Mouse (Mus musculus): Measurements from ENCODE around the gene Elof1. TPM values are rescaled to one million over a fixed set of nuclear protein-coding genes. Genes with fewer than 3 reads are reported as not detected.
"Not testable (repeated sequence)": the region's sequence is repeated elsewhere in the genome, so short reads cannot be mapped to it uniquely, and the experiment has no call there.

The Elof1 gene
- polyA plus RNA-seq, 1 experiment from 2014 or later = 152 TPM

- Histone ChIP-seq H3K4me3 (replicated peaks; ENCODE audit: low read length) (peak within 1 kb of the TSS; percentile 88), H3K27ac (ENCODE audit: low read length) (peak within 1 kb of the TSS; percentile 94), H3K36me3 (ENCODE audit: control insufficient read depth, insufficient read depth, low read length) (0 out of 2 replicates have a peak, but pooled peaks cover 4% of the 10 kb centered on the region), H3K4me2 (ENCODE audit: low read depth, low read length) (peak within 1 kb of the TSS; percentile 75), H3K27me3 (ENCODE audit: control insufficient read depth, insufficient read depth, low read length) (no peaks in the 10 kb centered on the region), H3K4me1 (ENCODE audit: control insufficient read depth, insufficient read depth, low read length) (peaks cover 8% of the 10 kb centered on the region; the same call in 1 of the 2 replicates), H3K9ac (ENCODE audit: low read length) (peak within 1 kb of the TSS; percentile 83), H3K9me3 (replicated peaks; ENCODE audit: control insufficient read depth, low read length) (no peaks in the 10 kb centered on the region)
- WGBS = under 1% methylated on average over 48 of the region's 48 CpGs
- peak; percentile 99 for ATAC-seq (ENCODE audit: insufficient read depth, low FRiP score)
Observed at GRCm38 (mm10) chr9:22085022-22085834, 31.7 kb downstream of the Elof1 start, which contains the start of gene Ecsit. Gene Ecsit (minus strand): TSS chr9:22085438.

GRCm38 (mm10) chr9:22084667-22085021, 32.3 kb downstream of the Elof1 start:
- ATAC-seq (ENCODE audit: insufficient read depth, low FRiP score) = no peak
- 26% methylated on average over 4 of the region's 4 CpGs for WGBS
- Histone ChIP-seq H3K4me3 (replicated peaks; ENCODE audit: low read length) (peak overlapping the region; percentile 88), H3K4me2 (ENCODE audit: low read depth, low read length) (peak overlapping the region; percentile 75), H3K4me1 (ENCODE audit: control insufficient read depth, insufficient read depth, low read length) (peaks cover 8% of the 10 kb centered on the region; the same call in 1 of the 2 replicates), H3K9me3 (replicated peaks; ENCODE audit: control insufficient read depth, low read length) (no peaks in the 10 kb centered on the region), H3K36me3 (ENCODE audit: control insufficient read depth, insufficient read depth, low read length) (0 out of 2 replicates have a peak, but pooled peaks cover 5% of the 10 kb centered on the region), H3K27ac (ENCODE audit: low read length) (peak overlapping the region; percentile 94; the same call in 1 of the 2 replicates), H3K27me3 (ENCODE audit: control insufficient read depth, insufficient read depth, low read length) (no peaks in the 10 kb centered on the region), H3K9ac (ENCODE audit: low read length) (peak overlapping the region; percentile 83)

DNA sequence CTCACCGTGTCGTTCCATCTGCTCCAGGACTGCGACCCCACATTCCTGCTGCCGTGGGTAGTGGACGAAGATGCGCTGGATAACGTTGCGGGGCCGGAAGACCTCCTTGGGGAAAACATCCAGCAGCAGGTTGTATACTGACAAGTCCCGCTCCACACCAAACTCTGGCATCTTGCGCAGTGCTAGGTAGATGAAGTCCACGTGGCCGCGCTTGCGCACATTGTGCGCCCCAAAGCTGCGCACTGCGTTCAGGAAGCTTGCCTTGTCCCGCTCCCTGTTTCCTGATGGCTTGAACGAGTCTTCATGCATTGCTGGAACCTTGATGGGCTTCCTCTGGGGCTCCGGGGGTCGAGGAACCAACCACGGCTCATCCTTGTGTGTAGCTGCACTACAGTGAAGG, 40.7 kb downstream of the Elof1 start:
- Histone ChIP-seq H3K27me3 (ENCODE audit: control insufficient read depth, insufficient read depth, low read length) (no peaks in the 10 kb centered on the region), H3K36me3 (ENCODE audit: control insufficient read depth, insufficient read depth, low read length) (peaks cover 8% of the 10 kb centered on the region; the same call in 1 of the 2 replicates), H3K4me1 (ENCODE audit: control insufficient read depth, insufficient read depth, low read length) (no peaks in the 10 kb centered on the region), H3K9me3 (replicated peaks; ENCODE audit: control insufficient read depth, low read length) (no peaks in the 10 kb centered on the region), H3K4me3 (replicated peaks; ENCODE audit: low read length) (no peak overlapping the region), H3K4me2 (ENCODE audit: low read depth, low read length) (no peak overlapping the region), H3K9ac (ENCODE audit: low read length) (no peak overlapping the region), H3K27ac (ENCODE audit: low read length) (no peak overlapping the region)
- ATAC-seq (ENCODE audit: insufficient read depth, low FRiP score) = no peak
- 89% methylated on average over 23 of the region's 23 CpGs for WGBS

DNA sequence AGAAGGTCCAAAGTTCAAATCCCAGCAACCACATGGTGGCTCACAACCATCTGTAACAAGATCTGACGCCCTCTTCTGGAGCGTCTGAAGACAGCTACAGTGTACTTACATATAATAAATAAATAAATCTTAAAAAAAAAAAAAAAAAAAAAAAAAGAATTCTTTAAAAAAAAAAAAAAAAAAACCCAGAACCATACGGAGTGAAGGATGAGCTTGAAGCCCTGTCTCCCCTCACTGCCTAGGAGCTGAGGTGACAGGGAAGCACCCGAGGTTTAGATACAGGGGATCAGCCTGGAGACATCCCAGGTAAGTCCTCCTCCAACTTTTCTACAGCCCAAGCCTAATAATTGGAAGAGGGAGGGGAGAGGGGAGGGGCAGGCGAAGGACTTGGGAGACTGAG, 41.2 kb downstream of the Elof1 start:
- 71% methylated on average over 5 of the region's 5 CpGs for WGBS
- ATAC-seq (ENCODE audit: insufficient read depth, low FRiP score); H3K27ac ChIP-seq (ENCODE audit: low read length); H3K27me3 ChIP-seq (ENCODE audit: control insufficient read depth, insufficient read depth, low read length); H3K4me3 ChIP-seq (replicated peaks; ENCODE audit: low read length); H3K4me1 ChIP-seq (ENCODE audit: control insufficient read depth, insufficient read depth, low read length); H3K4me2 ChIP-seq (ENCODE audit: low read depth, low read length); H3K9me3 ChIP-seq (replicated peaks; ENCODE audit: control insufficient read depth, low read length); H3K36me3 ChIP-seq (ENCODE audit: control insufficient read depth, insufficient read depth, low read length); H3K9ac ChIP-seq (ENCODE audit: low read length): not testable (repeated sequence)

DNA sequence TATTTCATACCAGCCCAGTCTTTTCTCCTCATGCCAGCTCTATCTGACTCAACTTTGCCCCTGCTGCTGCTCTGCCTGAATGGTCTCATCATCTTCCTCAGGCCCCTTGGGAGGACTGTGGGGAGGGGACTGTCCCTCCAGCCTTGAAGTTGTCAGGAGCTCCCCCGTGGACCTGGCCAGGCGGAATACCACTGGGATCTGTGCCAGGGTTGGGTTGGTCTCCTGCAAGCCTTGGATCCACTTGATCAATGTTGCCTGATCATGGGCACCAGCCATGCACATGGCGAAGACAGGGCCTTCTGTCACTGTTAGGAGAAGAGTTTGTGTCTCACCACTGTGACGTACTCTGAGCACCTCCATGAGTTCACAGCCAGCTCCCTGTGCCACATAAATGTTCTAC, 44.7 kb downstream of the Elof1 start:
- peaks cover 8% of the 10 kb centered on the region; the same call in 1 of the 2 replicates for H3K4me1 ChIP-seq (ENCODE audit: control insufficient read depth, insufficient read depth, low read length)
- no peaks in the 10 kb centered on the region for H3K9me3 ChIP-seq (replicated peaks; ENCODE audit: control insufficient read depth, low read length)
- H3K36me3 ChIP-seq (ENCODE audit: control insufficient read depth, insufficient read depth, low read length) = peaks cover 3% of the 10 kb centered on the region; the same call in 1 of the 2 replicates
- no peak for ATAC-seq (ENCODE audit: insufficient read depth, low FRiP score)
- no peak overlapping the region for H3K4me2 ChIP-seq (ENCODE audit: low read depth, low read length)
- no peak overlapping the region for H3K4me3 ChIP-seq (replicated peaks; ENCODE audit: low read length)
- WGBS = 90% methylated on average over 4 of the region's 4 CpGs
- no peak overlapping the region for H3K9ac ChIP-seq (ENCODE audit: low read length)
- H3K27ac ChIP-seq (ENCODE audit: low read length) = no peak overlapping the region
- H3K27me3 ChIP-seq (ENCODE audit: control insufficient read depth, insufficient read depth, low read length) = no peaks in the 10 kb centered on the region

GRCm38 (mm10) chr9:22070791-22071573, 46.0 kb downstream of the Elof1 start, which contains the start of the genes Gm49318 and Zfp653:
Gene Gm49318 (minus strand): TSS chr9:22071259.
Gene Zfp653 (minus strand): TSS chr9:22071376.
- Histone ChIP-seq H3K36me3 (ENCODE audit: control insufficient read depth, insufficient read depth, low read length) (peaks cover 3% of the 10 kb centered on the region; the same call in 1 of the 2 replicates), H3K4me2 (ENCODE audit: low read depth, low read length) (peak within 1 kb of the TSS; percentile 58), H3K27me3 (ENCODE audit: control insufficient read depth, insufficient read depth, low read length) (no peaks in the 10 kb centered on the region), H3K9ac (ENCODE audit: low read length) (peak within 1 kb of the TSS; percentile 92), H3K27ac (ENCODE audit: low read length) (peak within 1 kb of the TSS; percentile 98), H3K4me3 (replicated peaks; ENCODE audit: low read length) (peak within 1 kb of the TSS; percentile 81), H3K4me1 (ENCODE audit: control insufficient read depth, insufficient read depth, low read length) (peaks cover 8% of the 10 kb centered on the region; the same call in 1 of the 2 replicates), H3K9me3 (replicated peaks; ENCODE audit: control insufficient read depth, low read length) (no peaks in the 10 kb centered on the region)
- peak; percentile 97 for ATAC-seq (ENCODE audit: insufficient read depth, low FRiP score)
- WGBS = under 1% methylated on average over 66 of the region's 87 CpGs

GRCm38 (mm10) chr9:22069881-22070553, 47.0 kb downstream of the Elof1 start:
- ATAC-seq (ENCODE audit: insufficient read depth, low FRiP score) = 0 out of 2 replicates have a peak, but pooled peaks have one; percentile 0
- peak overlapping the region; percentile 81 for H3K4me3 ChIP-seq (replicated peaks; ENCODE audit: low read length)
- H3K9ac ChIP-seq (ENCODE audit: low read length) = peak overlapping the region; percentile 92
- peaks cover 3% of the 10 kb centered on the region; the same call in 1 of the 2 replicates for H3K36me3 ChIP-seq (ENCODE audit: control insufficient read depth, insufficient read depth, low read length)
- no peaks in the 10 kb centered on the region for H3K27me3 ChIP-seq (ENCODE audit: control insufficient read depth, insufficient read depth, low read length)
- peaks cover 8% of the 10 kb centered on the region; the same call in 1 of the 2 replicates for H3K4me1 ChIP-seq (ENCODE audit: control insufficient read depth, insufficient read depth, low read length)
- 62% methylated on average over 4 of the region's 4 CpGs for WGBS
- H3K9me3 ChIP-seq (replicated peaks; ENCODE audit: control insufficient read depth, low read length) = no peaks in the 10 kb centered on the region
- H3K27ac ChIP-seq (ENCODE audit: low read length) = peak overlapping the region; percentile 98
- peak overlapping the region; percentile 58 for H3K4me2 ChIP-seq (ENCODE audit: low read depth, low read length)

GRCm38 (mm10) chr9:22067195-22067594, 49.8 kb downstream of the Elof1 start:
- no peak for ATAC-seq (ENCODE audit: insufficient read depth, low FRiP score)
- no peak overlapping the region for H3K27ac ChIP-seq (ENCODE audit: low read length)
- H3K4me2 ChIP-seq (ENCODE audit: low read depth, low read length) = no peak overlapping the region
- 85% methylated on average over 5 of the region's 5 CpGs for WGBS
- H3K36me3 ChIP-seq (ENCODE audit: control insufficient read depth, insufficient read depth, low read length) = peaks cover 11% of the 10 kb centered on the region; the same call in 1 of the 2 replicates
- peaks cover 8% of the 10 kb centered on the region; the same call in 1 of the 2 replicates for H3K4me1 ChIP-seq (ENCODE audit: control insufficient read depth, insufficient read depth, low read length)
- H3K9ac ChIP-seq (ENCODE audit: low read length) = no peak overlapping the region
- no peaks in the 10 kb centered on the region for H3K9me3 ChIP-seq (replicated peaks; ENCODE audit: control insufficient read depth, low read length)
- H3K27me3 ChIP-seq (ENCODE audit: control insufficient read depth, insufficient read depth, low read length) = no peaks in the 10 kb centered on the region
- H3K4me3 ChIP-seq (replicated peaks; ENCODE audit: low read length) = no peak overlapping the region

Data from stomach, embryonic 16.5 days (tissue).